Mouse (Mus musculus): ENCODE data around the gene Id3. TPM values are rescaled to one million over a fixed set of nuclear protein-coding genes. Genes with fewer than 3 reads are reported as not detected.

Gene Id3
- total RNA-seq, 1 experiment: 126 TPM

- Histone ChIP-seq H3K36me3 (ENCODE audit: control insufficient read depth, insufficient read depth, low read length, poor library complexity, severe bottlenecking) (no peaks in the 10 kb centered on the region), H3K4me3 (ENCODE audit: insufficient read depth in 1 of 2, low read depth in 1 of 2, low read length in 2 of 2, poor library complexity in 1 of 2, severe bottlenecking in 1 of 2) (no peak overlapping the region), H3K4me1 (ENCODE audit: control insufficient read depth in 2 of 2, insufficient read depth in 2 of 2, low read length in 2 of 2, poor library complexity in 1 of 2) (peaks cover 0 to 6% of the 10 kb centered on the region in 2 experiments; a peak in 1 of 4 replicates), H3K27ac (ENCODE audit: insufficient read depth, low read depth, low read length, poor library complexity, severe bottlenecking) (no peak overlapping the region), H3K9ac (ENCODE audit: insufficient read depth, low read depth, low read length, poor library complexity, severe bottlenecking) (no peak overlapping the region), H3K9me3 (ENCODE audit: control insufficient read depth, insufficient read depth, low read depth, low read length) (no peaks in the 10 kb centered on the region)
- in situ Hi-C loops (cut with MboI; ENCODE audit: low sequenced_read_pairs in 2 of 2, unreplicated experiment in 2 of 2): loop anchor here in 1 of 2 experiments (10.0 kb wide), 1 partner anchor 94 kb away; no protein-coding TSS in a partner anchor
- TF ChIP-seq HCFC1 (IDR thresholded peaks at IDR 0.05; ENCODE audit: borderline replicate concordance, insufficient read depth, low read length): no peak
- TF ChIP-seq ZC3H11A (IDR thresholded peaks at IDR 0.05; ENCODE audit: borderline replicate concordance, low read depth, low read length): no peak
- no peak for TF ChIP-seq ZNF384 (IDR thresholded peaks at IDR 0.05; ENCODE audit: low read depth, low read length)
- TF ChIP-seq MAFK (IDR thresholded peaks at IDR 0.05; ENCODE audit: insufficient read depth, low read depth, low read length): no peak
- no peak for TF ChIP-seq CHD2 (IDR thresholded peaks at IDR 0.05; ENCODE audit: low read depth, low read length)
- DNase-seq (ENCODE audit: low read depth, low spot score): no peak
Observed at GRCm38 (mm10) chr4:136158498-136158897, 15.2 kb downstream of the Id3 start.

GRCm38 (mm10) chr4:136159802-136160397 lies 16.6 kb downstream of the Id3 start:
- in situ Hi-C loops (cut with MboI; ENCODE audit: low sequenced_read_pairs in 2 of 2, unreplicated experiment in 2 of 2): loop anchor here (5.0 to 10.0 kb wide), 2 partner anchors 93 to 95 kb away; no protein-coding TSS in a partner anchor
- DNase-seq (ENCODE audit: low read depth, low spot score): no peak
- Histone ChIP-seq H3K27ac (ENCODE audit: insufficient read depth, low read depth, low read length, poor library complexity, severe bottlenecking) (no peak overlapping the region), H3K9me3 (ENCODE audit: control insufficient read depth, insufficient read depth, low read depth, low read length) (no peaks in the 10 kb centered on the region), H3K36me3 (ENCODE audit: control insufficient read depth, insufficient read depth, low read length, poor library complexity, severe bottlenecking) (no peaks in the 10 kb centered on the region), H3K4me1 (ENCODE audit: control insufficient read depth in 2 of 2, insufficient read depth in 2 of 2, low read length in 2 of 2, poor library complexity in 1 of 2) (peaks cover 0 to 6% of the 10 kb centered on the region in 2 experiments; a peak in 2 of 4 replicates), H3K9ac (ENCODE audit: insufficient read depth, low read depth, low read length, poor library complexity, severe bottlenecking) (no peak overlapping the region), H3K4me3 (ENCODE audit: insufficient read depth in 1 of 2, low read depth in 1 of 2, low read length in 2 of 2, poor library complexity in 1 of 2, severe bottlenecking in 1 of 2) (no peak overlapping the region)
- TF ChIP-seq ZNF384 (IDR thresholded peaks at IDR 0.05; ENCODE audit: low read depth, low read length): no peak
- no peak for TF ChIP-seq HCFC1 (IDR thresholded peaks at IDR 0.05; ENCODE audit: borderline replicate concordance, insufficient read depth, low read length)
- peak; percentile 93 for TF ChIP-seq ZC3H11A (IDR thresholded peaks at IDR 0.05; ENCODE audit: borderline replicate concordance, low read depth, low read length)
- no peak for TF ChIP-seq CHD2 (IDR thresholded peaks at IDR 0.05; ENCODE audit: low read depth, low read length)
- no peak for TF ChIP-seq MAFK (IDR thresholded peaks at IDR 0.05; ENCODE audit: insufficient read depth, low read depth, low read length)

GRCm38 (mm10) chr4:136163448-136163847 lies 20.2 kb downstream of the Id3 start:
- Histone ChIP-seq H3K9me3 (ENCODE audit: control insufficient read depth, insufficient read depth, low read depth, low read length) (no peaks in the 10 kb centered on the region), H3K4me1 (ENCODE audit: control insufficient read depth in 2 of 2, insufficient read depth in 2 of 2, low read length in 2 of 2, poor library complexity in 1 of 2) (peaks cover 0 to 17% of the 10 kb centered on the region in 2 experiments; a peak in 3 of 4 replicates), H3K27ac (ENCODE audit: insufficient read depth, low read depth, low read length, poor library complexity, severe bottlenecking) (no peak overlapping the region), H3K4me3 (ENCODE audit: insufficient read depth in 1 of 2, low read depth in 1 of 2, low read length in 2 of 2, poor library complexity in 1 of 2, severe bottlenecking in 1 of 2) (no peak overlapping the region), H3K36me3 (ENCODE audit: control insufficient read depth, insufficient read depth, low read length, poor library complexity, severe bottlenecking) (no peaks in the 10 kb centered on the region), H3K9ac (ENCODE audit: insufficient read depth, low read depth, low read length, poor library complexity, severe bottlenecking) (peak overlapping the region; percentile 51; the same call in 1 of the 2 replicates)
- no peak for TF ChIP-seq MAFK (IDR thresholded peaks at IDR 0.05; ENCODE audit: insufficient read depth, low read depth, low read length)
- TF ChIP-seq HCFC1 (IDR thresholded peaks at IDR 0.05; ENCODE audit: borderline replicate concordance, insufficient read depth, low read length): no peak
- peak; percentile 37; the same call in 1 of the 2 replicates for TF ChIP-seq ZNF384 (IDR thresholded peaks at IDR 0.05; ENCODE audit: low read depth, low read length)
- peak; percentile 42; the same call in 1 of the 2 replicates for TF ChIP-seq ZC3H11A (IDR thresholded peaks at IDR 0.05; ENCODE audit: borderline replicate concordance, low read depth, low read length)
- no peak for TF ChIP-seq CHD2 (IDR thresholded peaks at IDR 0.05; ENCODE audit: low read depth, low read length)
- in situ Hi-C loops (cut with MboI; ENCODE audit: low sequenced_read_pairs in 2 of 2, unreplicated experiment in 2 of 2): loop anchor here in 1 of 2 experiments (5.0 kb wide), 1 partner anchor 96 kb away; no protein-coding TSS in a partner anchor
- no peak for DNase-seq (ENCODE audit: low read depth, low spot score)

GRCm38 (mm10) chr4:136164981-136165380 lies 21.7 kb downstream of the Id3 start:
- Histone ChIP-seq H3K9ac (ENCODE audit: insufficient read depth, low read depth, low read length, poor library complexity, severe bottlenecking) (peak overlapping the region; percentile 41; the same call in 1 of the 2 replicates), H3K4me3 (ENCODE audit: insufficient read depth in 1 of 2, low read depth in 1 of 2, low read length in 2 of 2, poor library complexity in 1 of 2, severe bottlenecking in 1 of 2) (no peak overlapping the region), H3K9me3 (ENCODE audit: control insufficient read depth, insufficient read depth, low read depth, low read length) (no peaks in the 10 kb centered on the region), H3K4me1 (ENCODE audit: control insufficient read depth in 2 of 2, insufficient read depth in 2 of 2, low read length in 2 of 2, poor library complexity in 1 of 2) (peaks cover 0 to 14% of the 10 kb centered on the region in 2 experiments; a peak in 3 of 4 replicates), H3K27ac (ENCODE audit: insufficient read depth, low read depth, low read length, poor library complexity, severe bottlenecking) (no peak overlapping the region; the same call in 1 of the 2 replicates), H3K36me3 (ENCODE audit: control insufficient read depth, insufficient read depth, low read length, poor library complexity, severe bottlenecking) (no peaks in the 10 kb centered on the region)
- in situ Hi-C loops (cut with MboI; ENCODE audit: low sequenced_read_pairs in 2 of 2, unreplicated experiment in 2 of 2): loop anchor here in 1 of 2 experiments (5.0 kb wide), 1 partner anchor 98 kb away; no protein-coding TSS in a partner anchor
- no peak for TF ChIP-seq CHD2 (IDR thresholded peaks at IDR 0.05; ENCODE audit: low read depth, low read length)
- TF ChIP-seq HCFC1 (IDR thresholded peaks at IDR 0.05; ENCODE audit: borderline replicate concordance, insufficient read depth, low read length): no peak
- no peak for TF ChIP-seq MAFK (IDR thresholded peaks at IDR 0.05; ENCODE audit: insufficient read depth, low read depth, low read length)
- TF ChIP-seq ZC3H11A (IDR thresholded peaks at IDR 0.05; ENCODE audit: borderline replicate concordance, low read depth, low read length): no peak
- TF ChIP-seq ZNF384 (IDR thresholded peaks at IDR 0.05; ENCODE audit: low read depth, low read length): no peak
- DNase-seq (ENCODE audit: low read depth, low spot score): no peak

Measured in ES-E14 (cell line).